Mouse (Mus musculus) MEL (cell line): ENCODE measurements around the gene Tapt1. TPM values are rescaled to one million over a fixed set of nuclear protein-coding genes. Genes with fewer than 3 reads are reported as not detected.

Experiments
- DNase-seq: peaks from one replicate; pipeline ENCODE4 v3.0.0; 2011; ENCODE audit warnings: low read depth, low spot score
- H3K27ac ChIP-seq: 2 replicates; pipeline ENCODE4 v1.5.1; 2012; ENCODE audit warnings: low read depth, mild to moderate bottlenecking, control low read depth, low read length, moderate library complexity; ENCODE audit not compliant: control insufficient read depth
- H3K27me3 ChIP-seq, 2 experiments: fragments of 150-350 bp in 1 of 2; sonication (generic) in 1 of 2; 2 replicates each; pipeline ENCODE4 v1.6.1; 2012; ENCODE audit warnings: low read length in 2 of 2, mild to moderate bottlenecking in 2 of 2, improper control_type of control experiment in 1 of 2, moderate library complexity in 1 of 2; ENCODE audit not compliant: insufficient read depth in 2 of 2, control insufficient read depth in 1 of 2
- H3K36me3 ChIP-seq, 2 experiments: 2 replicates each; pipeline ENCODE4 v1.6.1; 2012 to 2014; ENCODE audit warnings: low read length in 2 of 2, improper control_type of control experiment in 1 of 2, inconsistent platforms in 1 of 2, mild to moderate bottlenecking in 1 of 2; ENCODE audit not compliant: insufficient read depth in 2 of 2, control insufficient read depth in 1 of 2
- H3K4me1 ChIP-seq, 2 experiments: fragments of 150-350 bp in 1 of 2; sonication (generic) in 1 of 2; 2 replicates each; pipeline ENCODE4 v1.6.1; 2012; ENCODE audit warnings: low read length in 2 of 2, improper control_type of control experiment in 1 of 2, mild to moderate bottlenecking in 1 of 2; ENCODE audit not compliant: insufficient read depth in 2 of 2, control insufficient read depth in 1 of 2
- H3K4me3 ChIP-seq, 2 experiments: fragments of 150-350 bp in 1 of 2; sonication (generic) in 1 of 2; 2 replicates each; pipeline ENCODE4 v1.5.1; 2012; ENCODE audit warnings: low read depth in 2 of 2, low read length in 2 of 2, mild to moderate bottlenecking in 2 of 2, moderate library complexity in 2 of 2, control low read depth in 1 of 2, improper control_type of control experiment in 1 of 2; ENCODE audit not compliant: control insufficient read depth in 1 of 2, insufficient read depth in 1 of 2
- H3K79me2 ChIP-seq: 2 replicates; pipeline ENCODE4 v1.6.1; 2012; ENCODE audit warnings: mild to moderate bottlenecking, low read length, moderate library complexity; ENCODE audit not compliant: control insufficient read depth, poor library complexity, insufficient read depth
- H3K9ac ChIP-seq: 2 replicates; pipeline ENCODE4 v1.6.1; 2012; ENCODE audit warnings: low read depth, mild to moderate bottlenecking, control low read depth, low read length, moderate library complexity; ENCODE audit not compliant: control insufficient read depth, poor library complexity, severe bottlenecking
- H3K9me3 ChIP-seq: fragments of 150-350 bp; sonication (generic); replicated peaks from 2 replicates; pipeline ENCODE4 v1.6.1; 2012; ENCODE audit warnings: mild to moderate bottlenecking, low read length, improper control_type of control experiment, moderate library complexity; ENCODE audit not compliant: insufficient read depth
- BHLHE40 ChIP-seq: IDR thresholded peaks from 2 replicates; pipeline ENCODE4 v1.6.1; 2012; ENCODE audit warnings: low read depth, mild to moderate bottlenecking, inconsistent platforms, low read length, improper control_type of control experiment, borderline replicate concordance
- CTCF ChIP-seq, 3 experiments: IDR thresholded peaks in 2 of 3; conservative IDR thresholded peaks in 1 of 3; 2 replicates each; pipeline ENCODE4 v1.5.1; 2011 to 2012; ENCODE audit warnings: low read length in 3 of 3, low read depth in 2 of 3, mild to moderate bottlenecking in 2 of 3, improper control_type of control experiment in 1 of 3, inconsistent platforms in 1 of 3, mixed read lengths in 1 of 3, moderate library complexity in 1 of 3; ENCODE audit not compliant: control insufficient read depth in 1 of 3, insufficient read depth in 1 of 3, poor library complexity in 1 of 3, severe bottlenecking in 1 of 3
- ELF1 ChIP-seq: IDR thresholded peaks from 2 replicates; pipeline ENCODE4 v1.6.1; 2014; ENCODE audit warnings: low read depth, mild to moderate bottlenecking, inconsistent platforms, low read length, improper control_type of control experiment, moderate library complexity
- GABPA ChIP-seq: IDR thresholded peaks from 2 replicates; pipeline ENCODE4 v1.6.1; 2012; ENCODE audit warnings: low read depth, mild to moderate bottlenecking, inconsistent platforms, low read length, improper control_type of control experiment, moderate library complexity
- GATA1 ChIP-seq: IDR thresholded peaks from 2 replicates; pipeline ENCODE4 v1.6.1; 2011; ENCODE audit warnings: low read depth, low read length, improper control_type of control experiment
- HCFC1 ChIP-seq: IDR thresholded peaks from 2 replicates; pipeline ENCODE4 v1.6.1; 2012; ENCODE audit warnings: low read depth, mild to moderate bottlenecking, inconsistent platforms, low read length, improper control_type of control experiment, moderate library complexity
- KAT2A ChIP-seq: conservative IDR thresholded peaks from 2 replicates; pipeline ENCODE4 v1.6.1; 2012; ENCODE audit warnings: low read depth, low read length, improper control_type of control experiment, inconsistent platforms
- MAFK ChIP-seq: IDR thresholded peaks from 2 replicates; pipeline ENCODE4 v1.6.1; 2011; ENCODE audit warnings: low read depth, mild to moderate bottlenecking, low read length, improper control_type of control experiment, borderline replicate concordance
- MAX ChIP-seq: IDR thresholded peaks from 2 replicates; pipeline ENCODE4 v1.6.1; 2011; ENCODE audit warnings: low read length, improper control_type of control experiment
- MXI1 ChIP-seq: IDR thresholded peaks from 2 replicates; pipeline ENCODE4 v1.6.1; 2011; ENCODE audit warnings: mild to moderate bottlenecking, low read depth, low read length, improper control_type of control experiment
- MYB ChIP-seq: IDR thresholded peaks from 2 replicates; pipeline ENCODE4 v1.6.1; 2011; ENCODE audit warnings: mild to moderate bottlenecking, low read depth, low read length, improper control_type of control experiment
- NELFE ChIP-seq: IDR thresholded peaks from 2 replicates; pipeline ENCODE4 v1.6.1; 2011; ENCODE audit warnings: low read depth, low read length, improper control_type of control experiment
- POLR2A ChIP-seq, 2 experiments: IDR thresholded peaks; 2 replicates each; pipeline ENCODE4 v1.6.1; 2011 to 2012; ENCODE audit warnings: low read length in 2 of 2, mild to moderate bottlenecking in 2 of 2, control low read depth in 1 of 2, improper control_type of control experiment in 1 of 2, low read depth in 1 of 2, moderate library complexity in 1 of 2; ENCODE audit not compliant: control insufficient read depth in 1 of 2, insufficient read depth in 1 of 2, poor library complexity in 1 of 2
- POLR2AphosphoS2 ChIP-seq: IDR thresholded peaks from 2 replicates; pipeline ENCODE4 v1.6.1; 2011; ENCODE audit warnings: low read length, improper control_type of control experiment
- POLR2AphosphoS5 ChIP-seq: IDR thresholded peaks from 2 replicates; pipeline ENCODE4 v1.6.1; 2012; ENCODE audit warnings: low read depth, borderline replicate concordance, mild to moderate bottlenecking, inconsistent platforms, low read length, moderate library complexity, mixed read lengths
- SIN3A ChIP-seq: IDR thresholded peaks from 2 replicates; pipeline ENCODE4 v1.6.1; 2012; ENCODE audit warnings: low read length, improper control_type of control experiment, inconsistent platforms
- TBP ChIP-seq: IDR thresholded peaks from 2 replicates; pipeline ENCODE4 v1.8.0; 2011; ENCODE audit warnings: low read depth, low read length, improper control_type of control experiment
- TCF12 ChIP-seq: IDR thresholded peaks from 2 replicates; pipeline ENCODE4 v1.6.1; 2014; ENCODE audit warnings: low read depth, mild to moderate bottlenecking, inconsistent platforms, low read length, improper control_type of control experiment, moderate library complexity
- USF1 ChIP-seq: IDR thresholded peaks from 2 replicates; pipeline ENCODE4 v1.6.1; 2014; ENCODE audit warnings: low read depth, mild to moderate bottlenecking, inconsistent platforms, low read length, improper control_type of control experiment, moderate library complexity
- ZKSCAN1 ChIP-seq: IDR thresholded peaks from 2 replicates; pipeline ENCODE4 v1.6.1; 2012; ENCODE audit warnings: low read depth, mild to moderate bottlenecking, inconsistent platforms, low read length, improper control_type of control experiment, moderate library complexity
- ZMIZ1 ChIP-seq: IDR thresholded peaks from 2 replicates; pipeline ENCODE4 v1.6.1; 2012; ENCODE audit warnings: low read depth, mild to moderate bottlenecking, inconsistent platforms, low read length, improper control_type of control experiment, moderate library complexity
- ZNF384 ChIP-seq: IDR thresholded peaks from 2 replicates; pipeline ENCODE4 v1.6.1; 2012; ENCODE audit warnings: low read depth, mild to moderate bottlenecking, inconsistent platforms, low read length, improper control_type of control experiment
- polyA plus RNA-seq, 2 experiments: library from polyadenylated mRNA; stranded (reverse) in 1 of 2; unstranded in 1 of 2; fragments of >175 nt in 1 of 2; fragments of >200 nt in 1 of 2; gene quantifications; 2 replicates each; pipeline versions ENCODE4 v1.2.1 to v1.2.4; 2012; ENCODE audit warnings: low replicate concordance in 2 of 2, low read depth in 1 of 2; ENCODE audit not compliant: insufficient read length in 2 of 2, insufficient read depth in 1 of 2, missing spikeins in 1 of 2
- total RNA-seq: library from RNA; depleted of rRNA; stranded (reverse); fragments of 300-350 nt; gene quantifications from 2 replicates; pipeline ENCODE4 v1.2.3, GENCODE M21; 2012

Tapt1 gene
- total and polyA plus RNA-seq, 3 experiments, result 47.0 to 64.6 TPM; not detected in 1

DNA sequence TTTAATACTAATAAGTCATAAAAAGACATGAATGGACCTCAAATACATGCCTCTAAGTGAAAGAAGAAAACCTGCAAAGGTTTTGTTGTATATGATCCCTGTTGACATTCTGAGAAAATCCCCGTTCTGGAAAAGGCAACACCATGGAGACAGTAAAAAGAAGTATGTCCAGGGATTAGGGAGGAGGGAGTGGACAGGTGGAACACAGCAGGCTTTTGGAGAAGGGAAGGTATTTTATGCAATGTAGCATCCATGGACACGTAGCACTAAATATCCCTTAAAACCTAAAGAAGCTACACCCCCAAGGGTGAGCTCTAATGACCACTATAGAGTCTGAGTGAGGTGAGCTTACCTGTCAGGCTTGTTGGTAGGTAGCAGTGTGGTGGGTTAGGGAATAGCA is 67.2 kb downstream of the Tapt1 start:
- H3K79me2 ChIP-seq, result no peaks in the 10 kb centered on the region

DNA sequence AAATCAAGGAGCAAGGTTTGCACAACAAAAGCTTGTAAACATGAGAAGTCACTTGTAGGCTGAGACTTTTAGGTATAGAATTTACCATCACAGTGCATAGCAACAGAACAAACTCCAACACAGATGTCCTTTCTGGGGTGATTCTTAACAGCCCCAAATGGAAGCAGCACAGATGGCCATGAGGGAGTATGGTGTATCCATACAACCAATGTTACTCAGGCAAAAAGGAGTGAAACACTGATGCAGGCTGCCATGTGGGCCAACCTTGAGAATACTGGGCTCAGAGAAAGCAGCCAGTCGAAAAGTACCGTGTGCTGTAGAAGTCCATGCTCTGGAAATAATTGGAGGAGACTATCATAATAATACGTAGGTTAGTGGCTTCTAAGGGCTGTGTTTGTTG is 68.0 kb downstream of the Tapt1 start:
- H3K27me3 ChIP-seq, result 0 out of 4 replicates have a peak, but pooled peaks cover 0 to 2% of the 10 kb centered on the region in 2 experiments
- no peaks in the 10 kb centered on the region for H3K4me1 ChIP-seq
- TF ChIP-seq ELF1, result no peak
- no peak for TF ChIP-seq NELFE
- no peak for TF ChIP-seq ZNF384
- no peak for TF ChIP-seq TCF12
- no peaks in the 10 kb centered on the region for H3K36me3 ChIP-seq
- no peak overlapping the region for H3K27ac ChIP-seq
- no peaks in the 10 kb centered on the region for H3K9me3 ChIP-seq
- no peak overlapping the region for H3K4me3 ChIP-seq
- no peak for DNase-seq
- H3K79me2 ChIP-seq, result no peaks in the 10 kb centered on the region
- no peak overlapping the region for H3K9ac ChIP-seq

More for the DNA sequence above, 67.2 kb downstream of the Tapt1 start:
- Histone ChIP-seq H3K4me3 (no peak overlapping the region), H3K9ac (no peak overlapping the region), H3K27ac (no peak overlapping the region), H3K4me1 (no peaks in the 10 kb centered on the region), H3K36me3 (no peaks in the 10 kb centered on the region), H3K9me3 (no peaks in the 10 kb centered on the region), H3K27me3 (0 out of 4 replicates have a peak, but pooled peaks cover 0 to 2% of the 10 kb centered on the region in 2 experiments)
- no peak for DNase-seq
- TF ChIP-seq BHLHE40 (no peak), SIN3A (no peak), CTCF (IDR thresholded peaks at IDR 0.05 in 2 of 3, conservative IDR thresholded peaks at IDR 0.05 in 1 of 3; ENCODE audit: control insufficient read depth in 1 of 3, insufficient read depth in 1 of 3, low read depth in 2 of 3, low read length in 3 of 3, poor library complexity in 1 of 3, severe bottlenecking in 1 of 3) (no peak), POLR2AphosphoS5 (no peak), TBP (no peak), MXI1 (no peak), KAT2A (no peak), POLR2AphosphoS2 (no peak), MYB (no peak), USF1 (no peak), ZMIZ1 (no peak), MAFK (no peak), ZKSCAN1 (no peak), MAX (no peak), GABPA (no peak), GATA1 (no peak), HCFC1 (no peak), POLR2A (IDR thresholded peaks at IDR 0.05; ENCODE audit: control insufficient read depth in 1 of 2, insufficient read depth in 1 of 2, low read depth in 1 of 2, low read length in 2 of 2, poor library complexity in 1 of 2) (no peak)
